11 mouse cellular contexts compared by ENCODE assay signal in the genomic region with DNA sequence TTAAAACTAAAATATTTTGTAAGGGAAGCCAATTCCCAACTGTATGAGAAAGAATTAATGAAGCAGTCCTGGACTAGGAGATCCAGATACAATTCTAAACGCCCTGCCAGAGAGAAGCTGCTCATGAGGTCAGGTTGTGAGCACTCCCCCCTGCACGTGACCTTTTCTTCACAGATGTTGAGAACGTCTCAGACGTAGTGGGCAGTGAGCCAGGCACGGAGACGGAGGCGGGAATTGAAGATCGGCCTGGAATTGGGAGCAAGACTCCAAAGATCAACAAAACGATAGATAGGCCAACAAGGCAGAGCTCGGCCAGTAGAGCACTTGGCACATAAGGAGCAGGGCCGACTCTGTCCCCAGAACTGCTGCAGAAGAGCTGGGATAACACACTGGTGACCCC. TPM values are rescaled to one million over a fixed set of nuclear protein-coding genes. Genes with fewer than 3 reads are reported as not detected.
DNase-seq lines count a peak whose midpoint lies in the region; ATAC-seq and TF ChIP-seq lines count a peak whose summit lies in the region.
"Had no signal": no experiment of that assay in that cellular context is flagged by ENCODE, and none has a peak within 500 bp of the region (broad histone marks: within the 10 kb centered on the region; RNA-seq: fewer than 3 reads in every experiment).

No protein-coding gene starts in this region.

- H3K4me2 ChIP-seq in heart, embryonic 11.5 days = no peak overlapping the region
- H3K4me2 ChIP-seq in intestine, embryonic 16.5 days (ENCODE audit: low read depth, low read length) = no peak overlapping the region
- no peak overlapping the region for H3K4me2 ChIP-seq in lung, postnatal 0 days (replicated peaks; ENCODE audit: low read depth, low read length)
- H3K4me2 ChIP-seq: liver, embryonic 13.5 days had no signal

- TF ChIP-seq CTCF in heart, adult 2 months (IDR thresholded peaks at IDR 0.05) = no peak
- no peak for TF ChIP-seq CTCF in lung, postnatal 0 days (IDR thresholded peaks at IDR 0.05)

- H3K9ac ChIP-seq in heart, adult 2 months (ENCODE audit: low read depth, low read length) = no peak overlapping the region
- no peak overlapping the region for H3K9ac ChIP-seq in heart, embryonic 11.5 days (ENCODE audit: low read depth, low read length)
- no peak overlapping the region for H3K9ac ChIP-seq in intestine, embryonic 16.5 days (ENCODE audit: low read depth, low read length)
- H3K9ac ChIP-seq in lung, postnatal 0 days (replicated peaks; ENCODE audit: low read depth) = no peak overlapping the region
- H3K9ac ChIP-seq: liver, embryonic 13.5 days had no signal

- no peaks in the 10 kb centered on the region for H3K9me3 ChIP-seq in heart, embryonic 11.5 days (replicated peaks; ENCODE audit: control insufficient read depth, low read length)
- H3K9me3 ChIP-seq in intestine, embryonic 16.5 days (ENCODE audit: control insufficient read depth, low read length) = no peaks in the 10 kb centered on the region
- no peaks in the 10 kb centered on the region for H3K9me3 ChIP-seq in lung, postnatal 0 days (ENCODE audit: low read length)
- H3K9me3 ChIP-seq: liver, embryonic 13.5 days had no signal

- H3K36me3 ChIP-seq in heart, adult 2 months (ENCODE audit: control insufficient read depth, insufficient read depth, low read length) = peaks cover 2% of the 10 kb centered on the region; the same call in 1 of the 2 replicates
- H3K36me3 ChIP-seq in heart, embryonic 11.5 days (ENCODE audit: control insufficient read depth, insufficient read depth, low read length) = no peaks in the 10 kb centered on the region
- no peaks in the 10 kb centered on the region for H3K36me3 ChIP-seq in intestine, embryonic 16.5 days (ENCODE audit: control insufficient read depth, insufficient read depth, low read length)
- H3K36me3 ChIP-seq in lung, postnatal 0 days (ENCODE audit: insufficient read depth, low read length) = no peaks in the 10 kb centered on the region

- WGBS in heart, adult 2 months = 37% methylated on average over 11 of the region's 11 CpGs
- 51% methylated on average over 11 of the region's 11 CpGs for WGBS in heart, embryonic 11.5 days (ENCODE audit: insufficient replicate concordance)
- WGBS in intestine, embryonic 16.5 days = 18% methylated on average over 11 of the region's 11 CpGs
- WGBS in lung, postnatal 0 days = 12% methylated on average over 11 of the region's 11 CpGs

- TF ChIP-seq POLR2A in heart, adult 2 months (IDR thresholded peaks at IDR 0.05; ENCODE audit: insufficient read depth, low read depth, low read length) = no peak

- intact Hi-C loops in heart, adult 2 months (cut with DNase I) = no loop called here
- intact Hi-C loops in left cerebral cortex, postnatal 4 days (cut with DNase I) = no loop called here

- no peaks in the 10 kb centered on the region for H3K27me3 ChIP-seq in heart, adult 2 months (ENCODE audit: control insufficient read depth, insufficient read depth, low read length)
- H3K27me3 ChIP-seq in heart, embryonic 11.5 days (ENCODE audit: control insufficient read depth, insufficient read depth, low read length) = no peaks in the 10 kb centered on the region
- no peaks in the 10 kb centered on the region for H3K27me3 ChIP-seq in intestine, embryonic 16.5 days (replicated peaks; ENCODE audit: control insufficient read depth, insufficient read depth, low read length)
- no peaks in the 10 kb centered on the region for H3K27me3 ChIP-seq in lung, postnatal 0 days (replicated peaks; ENCODE audit: insufficient read depth, low read length)
- H3K27me3 ChIP-seq: liver, embryonic 13.5 days had no signal

- no peaks in the 10 kb centered on the region; the same call in none of the 2 replicates for H3K79me2 ChIP-seq in heart, adult 2 months (replicated peaks; ENCODE audit: control insufficient read depth, insufficient read depth, low read length)

- TF ChIP-seq EP300 in heart, adult 2 months (IDR thresholded peaks at IDR 0.05; ENCODE audit: insufficient read depth, low read depth, low read length) = no peak
- TF ChIP-seq EP300 in lung, postnatal 0 days (IDR thresholded peaks at IDR 0.05) = no peak

- DNase-seq in heart, adult 2 months = peak; percentile 65 to 70
- peak; percentile 55 for DNase-seq in adrenal gland, postnatal 25 days
- peak; percentile 74 for DNase-seq in lung, postnatal 0 days (ENCODE audit: low spot score)
- no peak for DNase-seq in left cerebral cortex, postnatal 4 days
- DNase-seq in spleen, postnatal 36 days (ENCODE audit: low spot score in 2 of 2) = no peak
- no peak for DNase-seq in right cerebral cortex, postnatal 14 days
- DNase-seq: cerebellum, postnatal 25 days; liver, embryonic 13.5 days had no signal

- no peak overlapping the region for H3K4me3 ChIP-seq in heart, adult 2 months
- H3K4me3 ChIP-seq in heart, embryonic 11.5 days (ENCODE audit: low read depth, low read length) = no peak overlapping the region
- no peak overlapping the region for H3K4me3 ChIP-seq in intestine, embryonic 16.5 days (ENCODE audit: low read length)
- H3K4me3 ChIP-seq in lung, postnatal 0 days (ENCODE audit: low read depth, low read length) = no peak overlapping the region
- H3K4me3 ChIP-seq: liver, embryonic 13.5 days had no signal

- ATAC-seq in heart, embryonic 11.5 days (replicated peaks; ENCODE audit: insufficient number of reproducible peaks, low FRiP score, low TSS enrichment) = no peak
- peak; percentile 41; the same call in 1 of the 2 replicates for ATAC-seq in intestine, embryonic 16.5 days
- ATAC-seq in lung, postnatal 0 days = peak; percentile 43
- ATAC-seq: hindbrain, embryonic 16.5 days had no signal

- peaks cover 37% of the 10 kb centered on the region for H3K4me1 ChIP-seq in heart, adult 2 months (ENCODE audit: control insufficient read depth, insufficient read depth, low read length)
- peaks cover 66% of the 10 kb centered on the region for H3K4me1 ChIP-seq in heart, embryonic 11.5 days (ENCODE audit: control insufficient read depth, insufficient read depth, low read length)
- peaks cover 67% of the 10 kb centered on the region for H3K4me1 ChIP-seq in intestine, embryonic 16.5 days (ENCODE audit: control insufficient read depth, insufficient read depth, low read length)
- peaks cover 26% of the 10 kb centered on the region; the same call in 1 of the 2 replicates for H3K4me1 ChIP-seq in lung, postnatal 0 days (ENCODE audit: insufficient read depth, low read depth, low read length)

- H3K27ac ChIP-seq in heart, adult 2 months = peak overlapping the region; percentile 9; the same call in 1 of the 2 replicates
- no peak overlapping the region for H3K27ac ChIP-seq in heart, embryonic 11.5 days (ENCODE audit: low read depth, low read length)
- H3K27ac ChIP-seq in intestine, embryonic 16.5 days (ENCODE audit: low read length) = peak overlapping the region; percentile 38; the same call in 1 of the 2 replicates
- H3K27ac ChIP-seq in lung, postnatal 0 days (ENCODE audit: low read length) = no peak overlapping the region
- H3K27ac ChIP-seq: liver, embryonic 13.5 days had no signal

RNA-seq across cellular contexts. Expression of gene Coro1c, which starts 21.4 kb away (rescaled TPM):
- total RNA-seq in heart, adult 2 months (2021) = 10 to 100 TPM; 24.6 to 30.1 TPM
- polyA plus RNA-seq in heart, adult 2 months (2012; rRNA removed) = 24.1 and 27.9 TPM in 2 replicates
- 113 and 140 TPM in 2 replicates for polyA plus RNA-seq in heart, embryonic 11.5 days (2014; fragmentation: Nextera tagmentation; extraction: Ambion mirVana)
- total RNA-seq in adrenal gland, postnatal 25 days (2021) = 43.3 and 52.6 TPM in 2 replicates
- 175 and 183 TPM in 2 replicates for polyA plus RNA-seq in intestine, embryonic 16.5 days (2015; fragmentation: Nextera tagmentation; extraction: Ambion mirVana)
- 102 and 115 TPM in 2 replicates for polyA plus RNA-seq in lung, postnatal 0 days (2015; fragmentation: Nextera tagmentation; extraction: Ambion mirVana)
- 100 to 1,000 TPM; 183 to 194 TPM for total RNA-seq in left cerebral cortex, postnatal 4 days (2021)

RNA-seq across cellular contexts. Expression of gene Selplg, which starts 54.7 kb away (rescaled TPM):
- 1 to 10 TPM; 3.4 to 4.5 TPM for total RNA-seq in heart, adult 2 months (2021)
- 5.7 and 14.1 TPM in 2 replicates for polyA plus RNA-seq in heart, adult 2 months (2012; rRNA removed)
- 0.97 and 1.5 TPM in 2 replicates for polyA plus RNA-seq in heart, embryonic 11.5 days (2014; fragmentation: Nextera tagmentation; extraction: Ambion mirVana)
- 1.5 and 3.3 TPM in 2 replicates for total RNA-seq in adrenal gland, postnatal 25 days (2021)
- 6.8 and 7.5 TPM in 2 replicates for polyA plus RNA-seq in intestine, embryonic 16.5 days (2015; fragmentation: Nextera tagmentation; extraction: Ambion mirVana)
- 14.6 and 15.1 TPM in 2 replicates for polyA plus RNA-seq in lung, postnatal 0 days (2015; fragmentation: Nextera tagmentation; extraction: Ambion mirVana)
- total RNA-seq in left cerebral cortex, postnatal 4 days (2021) = 1 to 10 TPM; 1.5 to 2.7 TPM

Comparison
In these comparisons a context has a peak if more than half of its experiments do, and no peak if none do; other contexts are left out.
1. H3K27ac ChIP-seq: peak in heart, adult 2 months (single experiment) and intestine, embryonic 16.5 days (single experiment); none in heart, embryonic 11.5 days (single experiment) and lung, postnatal 0 days (single experiment).
2. DNase-seq: peak in heart, adult 2 months (2 of 2), adrenal gland, postnatal 25 days (single experiment) and lung, postnatal 0 days (single experiment); none in left cerebral cortex, postnatal 4 days (single experiment), spleen, postnatal 36 days (0 of 2) and right cerebral cortex, postnatal 14 days (single experiment).